ENCODE assay signal across 12 mouse cellular contexts in the genomic region with DNA sequence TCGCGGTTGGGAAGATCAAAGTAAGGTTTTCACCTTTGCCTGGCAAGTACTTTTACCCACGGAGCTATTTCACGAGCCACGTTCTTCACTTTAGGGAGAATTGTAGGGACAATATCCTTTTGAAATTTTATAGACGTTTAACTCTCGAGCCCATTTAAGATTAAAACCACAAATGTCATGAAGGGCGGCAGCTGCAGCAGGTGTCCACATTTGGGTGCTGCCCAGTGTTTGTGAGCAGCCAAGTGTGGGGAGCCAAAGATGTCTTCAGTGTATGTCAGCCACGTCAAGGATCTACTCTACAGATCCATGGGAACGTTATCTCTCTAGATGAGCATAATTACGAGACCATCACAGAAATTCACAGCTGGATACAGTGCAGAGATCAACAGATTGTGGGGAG. TPM values are rescaled to one million over a fixed set of nuclear protein-coding genes. Genes with fewer than 3 reads are reported as not detected.
"Had no signal": no experiment of that assay in that cellular context is flagged by ENCODE, and none has a peak within 500 bp of the region (broad histone marks: within the 10 kb centered on the region; RNA-seq: fewer than 3 reads in every experiment).

No protein-coding gene starts in this region.

- H3K4me3 ChIP-seq: left cerebral cortex, adult 2 months; limb, embryonic 10.5 days; liver, embryonic 15.5 days; midbrain, embryonic 15.5 days; neural tube, embryonic 13.5 days had no signal

- ATAC-seq: midbrain, embryonic 15.5 days had no signal

- H3K4me2 ChIP-seq: liver, embryonic 11.5 days; liver, embryonic 15.5 days; lung, embryonic 14.5 days; midbrain, embryonic 15.5 days; neural tube, embryonic 13.5 days had no signal

- DNase-seq: kidney, postnatal 25 days; lung, embryonic 14.5 days; retina, postnatal 1 day; right cerebral cortex, postnatal 25 days; thymus, adult 18-20 months; thymus, postnatal 14 days had no signal

- H3K27ac ChIP-seq: left cerebral cortex, adult 2 months; limb, embryonic 10.5 days; liver, embryonic 15.5 days; midbrain, embryonic 15.5 days; neural tube, embryonic 13.5 days had no signal

- H3K27me3 ChIP-seq: midbrain, embryonic 15.5 days; neural tube, embryonic 13.5 days had no signal

- H3K9me3 ChIP-seq: limb, embryonic 10.5 days; liver, embryonic 15.5 days; midbrain, embryonic 15.5 days; neural tube, embryonic 13.5 days had no signal

- H3K36me3 ChIP-seq: limb, embryonic 10.5 days; liver, embryonic 15.5 days; midbrain, embryonic 15.5 days; neural tube, embryonic 13.5 days had no signal

- H3K9ac ChIP-seq: liver, embryonic 15.5 days; lung, embryonic 14.5 days; midbrain, embryonic 15.5 days; neural tube, embryonic 13.5 days had no signal

RNA-seq across cellular contexts. Expression of a gene that starts 46.6 kb away (rescaled TPM):
- polyA plus RNA-seq: limb, embryonic 10.5 days; neural tube, embryonic 13.5 days had no signal
